Mouse (Mus musculus) yolk sac, embryonic 10.5 days (tissue): ENCODE data around the gene Mipep.

Experiments
- DNase-seq: peaks from one replicate; pipeline ENCODE4 v3.0.0-alpha.2; 2017; ENCODE audit warnings: low spot score

The Mipep gene

DNA sequence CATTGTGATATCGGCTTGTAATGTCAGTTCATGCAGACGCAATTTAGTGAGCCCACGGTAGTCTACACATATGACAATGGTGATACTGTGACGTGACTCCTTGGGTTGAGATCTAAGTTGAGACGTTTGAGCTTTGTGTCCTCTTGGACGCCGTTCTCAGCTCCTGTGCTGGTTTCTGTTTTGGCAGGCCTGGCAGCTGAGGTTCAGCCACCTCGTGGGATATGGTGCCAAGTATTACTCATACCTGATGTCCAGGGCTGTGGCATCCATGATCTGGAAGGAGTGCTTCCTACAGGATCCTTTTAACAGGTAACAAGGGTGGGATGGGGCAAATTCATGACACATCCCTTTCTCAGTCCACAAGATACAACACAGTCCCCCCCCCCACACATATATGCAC, 87.5 kb downstream of the Mipep start:
- no peak for DNase-seq

DNA sequence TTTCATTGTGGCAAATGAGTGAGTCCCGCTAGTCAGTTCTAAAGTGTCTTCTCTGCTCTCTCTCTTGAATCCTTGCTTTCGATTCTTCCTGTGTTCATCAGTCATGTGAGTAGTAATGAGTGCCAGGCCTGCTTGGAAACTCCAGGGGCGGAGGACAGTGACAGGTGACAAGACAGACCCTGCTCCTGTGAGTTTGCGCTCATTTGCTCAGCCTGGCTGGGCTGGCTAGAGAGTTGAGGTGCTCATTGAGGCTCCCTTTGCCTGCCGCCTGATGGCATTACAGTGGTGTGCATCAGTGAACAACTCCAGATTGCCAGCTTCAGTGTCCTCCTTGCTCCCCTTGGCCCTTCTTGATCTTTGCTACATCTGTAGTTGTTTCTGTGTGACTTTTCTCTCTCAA, 97.7 kb downstream of the Mipep start:
- DNase-seq, result no peak

DNA sequence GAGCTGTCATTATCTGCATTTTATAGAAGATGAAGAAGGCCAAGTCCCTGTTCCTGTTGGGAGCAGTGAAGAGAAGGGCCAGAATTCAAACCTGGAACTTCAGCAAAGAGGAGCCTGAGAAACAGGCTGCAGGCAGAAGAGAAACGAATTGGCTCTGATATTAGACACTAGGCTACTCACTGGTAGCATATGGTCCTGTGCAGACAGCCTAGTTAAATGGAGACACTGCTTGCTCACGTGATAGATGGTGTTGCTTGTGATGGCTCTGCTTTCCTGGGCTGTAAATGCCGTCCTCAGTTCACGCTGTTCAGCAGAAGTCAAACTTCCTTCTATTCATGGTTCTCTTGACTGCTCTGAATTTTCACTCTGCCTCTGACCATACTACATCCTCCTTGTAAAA, 98.3 kb downstream of the Mipep start:
- no peak for DNase-seq

DNA sequence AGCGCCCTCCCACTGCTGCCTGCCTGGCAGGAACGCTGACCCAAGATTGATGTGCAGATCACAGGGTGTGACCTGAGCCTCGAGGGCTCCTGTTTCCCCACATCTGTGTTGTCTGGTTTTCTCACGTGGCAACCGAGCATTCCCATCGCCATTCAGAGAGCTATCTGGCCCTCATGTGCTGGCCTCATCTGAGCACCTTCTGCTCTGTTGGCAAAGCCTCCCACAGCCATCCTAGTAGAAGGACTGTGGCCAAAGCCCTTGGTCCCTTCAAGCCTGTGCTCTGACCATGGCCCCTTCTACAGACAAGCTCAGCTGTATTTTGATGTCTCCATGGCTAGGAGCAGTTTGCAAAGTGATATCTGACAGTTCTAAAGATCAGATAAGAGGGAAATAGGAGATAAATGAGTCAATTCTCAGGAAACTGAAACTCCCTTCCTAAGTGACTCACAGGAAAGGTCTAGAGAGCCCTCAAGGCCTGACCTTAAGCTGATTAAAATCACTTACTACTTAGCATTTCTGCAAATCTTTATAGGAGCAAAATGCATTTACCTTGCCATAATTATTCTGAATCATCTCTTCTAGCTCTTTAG, 101.1 kb downstream of the Mipep start:
- no peak for DNase-seq

DNA sequence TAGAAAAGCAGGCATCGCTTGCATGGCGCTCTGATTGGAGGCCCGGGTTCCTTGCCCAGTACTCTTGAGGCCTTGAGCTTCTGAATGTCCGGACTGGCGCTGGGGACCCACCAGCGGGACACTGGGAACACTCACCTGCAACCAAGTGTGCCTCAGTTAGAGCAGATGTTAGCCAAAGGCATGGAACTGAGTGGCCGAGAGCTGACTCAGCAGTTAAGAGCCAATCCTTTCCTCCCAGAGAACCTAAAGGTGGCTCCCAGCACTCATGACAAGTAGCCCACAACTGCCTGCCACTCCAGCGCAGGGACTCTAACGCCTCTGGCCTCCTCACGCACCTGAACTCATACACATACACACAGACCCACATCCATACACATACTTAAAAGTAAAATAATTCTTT, 109.5 kb downstream of the Mipep start:
- no peak for DNase-seq

DNA sequence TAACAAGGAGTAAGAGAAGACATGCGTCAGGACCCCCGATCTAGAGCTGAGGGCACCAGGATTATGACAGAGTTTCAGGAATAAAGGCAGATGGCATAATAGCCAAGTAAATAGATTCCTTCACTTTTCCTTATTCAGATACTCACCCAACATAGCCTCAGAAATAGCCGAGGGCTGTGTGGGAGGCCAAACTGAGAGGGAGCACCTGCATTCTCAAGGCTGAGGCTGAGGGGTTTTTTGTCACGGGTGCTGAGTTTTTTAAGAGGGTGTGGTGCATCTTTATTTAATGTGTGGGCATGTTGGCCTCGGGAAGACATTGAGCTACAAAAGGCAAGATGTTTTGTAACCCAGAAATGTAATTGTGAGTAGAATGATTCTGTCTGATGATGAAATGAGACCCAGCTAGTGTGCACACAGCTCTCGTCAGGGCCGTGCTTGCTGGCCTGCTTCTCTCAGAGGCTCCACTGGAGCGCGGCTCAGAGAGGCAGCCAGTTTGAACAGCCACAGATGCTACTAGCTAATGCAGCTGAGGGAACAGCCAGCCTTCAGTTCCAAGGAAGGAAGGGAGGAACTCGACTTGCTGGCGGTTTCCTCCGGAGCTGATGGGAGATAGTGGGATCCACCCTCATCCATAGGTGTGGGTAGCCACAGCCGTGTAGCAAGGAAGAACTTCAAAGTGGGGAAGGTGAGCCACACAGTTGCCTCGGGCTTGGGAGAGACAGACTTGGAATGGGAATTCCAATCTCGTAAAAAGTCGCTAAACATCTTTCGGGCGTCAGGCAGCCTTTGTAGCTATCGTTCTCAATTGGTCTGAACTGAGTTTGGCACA, 111.0 kb downstream of the Mipep start:
- DNase-seq, result no peak

DNA sequence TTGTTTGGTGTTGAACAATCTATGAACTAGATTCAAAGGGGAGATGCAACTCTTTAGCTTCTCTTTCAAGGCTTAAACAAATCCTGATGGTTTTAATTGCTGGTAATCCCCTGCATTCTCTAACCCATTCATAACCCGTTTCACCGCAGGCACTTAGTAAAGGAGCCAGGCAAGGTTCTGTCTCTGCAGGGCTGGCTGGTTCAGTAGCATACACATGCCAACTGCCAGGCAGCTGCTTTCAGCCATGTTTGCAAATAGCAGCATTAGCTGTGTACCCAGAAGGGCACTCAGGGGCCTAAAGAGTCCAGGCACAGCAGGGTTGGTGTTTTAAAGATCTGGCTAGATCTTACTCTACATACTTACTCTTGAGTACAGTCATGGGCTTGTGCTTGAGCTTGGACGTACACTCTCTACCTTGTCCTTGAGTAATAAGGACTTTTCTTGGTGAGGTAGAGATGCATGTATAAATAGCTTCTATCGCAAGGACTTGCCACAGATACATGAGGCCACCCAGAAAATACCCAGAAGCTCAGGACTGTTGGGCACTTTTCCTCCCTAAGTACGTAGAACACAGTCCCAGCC, 113.8 kb downstream of the Mipep start:
- no peak for DNase-seq

DNA sequence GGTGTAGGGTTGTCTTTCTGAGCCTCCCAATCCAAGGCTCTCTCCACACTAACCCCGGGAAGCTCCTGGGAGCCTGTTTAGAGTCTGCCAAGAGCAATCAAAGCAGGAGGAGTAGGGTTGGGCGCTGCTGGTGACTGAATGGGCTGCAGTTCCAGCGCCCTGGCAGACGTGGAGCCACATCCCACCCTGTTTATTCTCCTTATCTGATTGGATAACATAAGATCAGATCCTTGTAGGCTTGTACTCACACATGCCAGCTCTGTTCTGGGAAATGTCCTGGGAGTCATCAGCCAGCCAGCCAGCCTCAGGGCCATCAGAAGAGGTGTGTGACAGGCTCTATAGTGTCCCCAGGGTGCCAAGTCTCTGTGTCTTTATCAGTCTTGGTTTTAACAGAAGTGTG, 120.1 kb downstream of the Mipep start:
- no peak for DNase-seq

DNA sequence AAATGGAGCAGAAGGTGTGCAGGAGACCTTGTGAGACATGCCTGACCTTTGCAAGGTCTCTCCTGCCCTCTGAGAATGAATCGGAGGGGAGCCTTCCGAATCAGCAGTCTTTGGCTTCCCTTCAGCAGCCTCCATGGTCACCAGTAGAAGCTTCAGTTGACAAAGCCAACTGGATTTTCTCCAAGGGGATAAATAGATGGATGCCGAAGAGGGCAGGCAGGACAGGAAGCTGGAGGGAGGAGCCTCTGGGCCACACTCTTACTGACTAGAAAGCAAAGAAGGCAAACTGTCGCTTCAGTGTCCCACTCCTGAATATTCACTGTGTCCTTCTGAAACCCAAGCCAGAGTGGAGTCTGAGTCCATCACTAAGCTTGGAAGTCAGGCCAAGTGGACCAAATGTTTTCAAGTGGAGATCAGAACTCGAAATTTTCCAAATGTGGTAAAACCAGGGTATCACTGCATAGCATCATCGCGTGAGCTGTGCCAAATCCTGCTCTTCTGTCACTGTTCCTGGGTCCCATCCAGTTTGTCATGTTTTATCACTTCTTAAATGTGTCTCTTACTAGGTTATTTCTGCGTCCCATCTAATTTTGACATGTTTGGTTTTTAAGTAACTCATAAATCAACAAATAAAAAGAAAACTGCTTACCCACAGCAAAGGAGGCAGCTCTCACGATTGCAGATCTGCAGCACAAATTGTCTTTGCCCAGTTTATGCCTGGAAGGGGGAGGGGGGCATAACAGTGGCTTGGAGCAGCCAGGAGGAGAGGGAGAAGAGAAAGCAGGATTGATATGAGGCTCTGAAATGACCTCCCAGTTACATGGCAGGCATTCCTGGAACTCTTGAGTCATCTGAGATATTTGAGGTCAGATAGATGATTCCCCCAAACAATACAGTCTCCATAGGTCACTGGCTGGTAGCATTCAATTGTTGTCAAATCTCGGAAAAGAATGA, 122.3 kb downstream of the Mipep start:
- DNase-seq, result no peak

DNA sequence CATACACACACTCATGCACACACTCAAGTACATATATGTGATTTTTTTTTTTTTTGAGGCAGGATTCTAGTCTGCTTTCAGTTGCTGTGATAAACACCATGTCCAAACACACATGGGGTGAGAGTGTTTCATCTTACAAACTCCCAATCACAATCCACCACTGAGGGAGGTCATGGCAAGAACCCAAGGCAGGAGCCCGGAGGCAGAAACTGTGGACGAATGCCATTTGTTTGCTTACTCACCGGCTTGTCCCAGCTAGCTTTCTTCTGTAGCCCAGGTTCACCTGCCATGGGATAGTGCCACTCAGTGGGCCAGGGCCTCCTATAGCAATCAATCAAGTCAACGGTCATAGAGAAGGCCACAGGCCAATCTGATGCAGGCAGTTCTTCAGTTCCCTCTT, 125.0 kb downstream of the Mipep start:
- DNase-seq, result no peak

DNA sequence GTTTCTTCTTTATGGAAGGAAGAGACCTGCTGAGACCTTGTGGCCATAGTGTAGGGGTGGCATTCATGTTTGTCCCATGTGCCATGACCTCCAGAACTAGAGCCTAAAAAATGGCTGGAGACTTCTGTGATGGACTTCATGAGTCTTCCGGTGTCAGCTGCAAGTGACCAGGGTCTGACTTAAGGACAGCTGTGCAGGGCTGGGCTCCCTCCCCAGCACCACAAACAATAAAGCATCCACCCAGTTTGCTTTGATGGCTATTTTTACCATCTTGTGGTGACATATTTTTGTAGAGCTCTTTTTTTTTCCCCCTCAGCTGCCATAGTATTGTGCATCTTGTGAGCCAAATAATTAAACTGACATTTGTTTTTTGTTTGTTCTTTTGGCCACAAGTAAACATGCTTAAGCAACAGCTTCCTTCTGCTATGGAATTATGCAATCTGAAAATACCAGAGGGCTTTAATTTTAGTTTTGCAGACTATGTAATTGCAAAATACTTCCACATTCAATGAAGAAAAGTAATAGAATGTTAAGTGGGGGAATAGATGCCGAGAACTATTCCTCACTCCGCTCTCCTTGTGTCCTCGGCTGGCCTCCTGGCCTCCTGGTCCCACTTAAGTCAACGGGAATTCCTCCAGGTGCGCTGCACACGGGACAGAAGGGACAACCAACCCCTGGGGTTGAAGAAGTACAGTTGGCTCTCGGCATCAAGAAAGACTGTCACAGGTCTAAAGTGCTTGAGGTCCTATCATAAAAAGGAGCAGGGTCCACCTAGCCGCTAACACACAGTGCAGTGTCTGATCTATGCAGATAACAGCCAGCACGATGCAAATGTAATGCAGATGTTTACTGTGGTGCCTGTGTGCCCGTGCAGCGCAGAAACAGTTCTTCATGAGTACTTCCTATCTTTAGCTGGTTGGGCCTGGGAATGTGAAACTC, 126.4 kb downstream of the Mipep start:
- no peak for DNase-seq

DNA sequence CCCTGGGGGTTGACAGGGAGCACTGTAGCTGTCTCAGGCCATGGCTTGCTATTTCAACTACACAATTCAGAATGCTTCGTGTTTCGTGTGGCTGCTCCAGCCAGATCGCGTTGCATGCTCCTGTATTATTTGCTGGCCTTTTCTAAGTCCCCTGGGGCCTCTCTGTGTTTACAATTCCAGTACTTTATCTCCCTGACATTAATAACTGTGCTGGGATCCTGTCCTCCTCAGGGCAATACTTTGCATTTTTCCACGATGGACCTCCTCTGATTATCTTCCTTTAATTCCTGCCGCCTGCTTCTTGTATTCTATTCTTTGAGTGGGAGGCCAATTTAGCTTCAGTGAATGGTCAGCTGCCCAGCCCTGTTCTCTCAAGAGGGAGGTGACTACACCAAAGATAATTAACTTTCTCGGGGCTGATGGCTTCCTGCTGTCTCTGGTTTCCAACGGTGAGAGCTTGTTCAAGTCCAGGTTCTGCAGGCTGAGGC, 128.7 kb downstream of the Mipep start:
- no peak for DNase-seq

DNA sequence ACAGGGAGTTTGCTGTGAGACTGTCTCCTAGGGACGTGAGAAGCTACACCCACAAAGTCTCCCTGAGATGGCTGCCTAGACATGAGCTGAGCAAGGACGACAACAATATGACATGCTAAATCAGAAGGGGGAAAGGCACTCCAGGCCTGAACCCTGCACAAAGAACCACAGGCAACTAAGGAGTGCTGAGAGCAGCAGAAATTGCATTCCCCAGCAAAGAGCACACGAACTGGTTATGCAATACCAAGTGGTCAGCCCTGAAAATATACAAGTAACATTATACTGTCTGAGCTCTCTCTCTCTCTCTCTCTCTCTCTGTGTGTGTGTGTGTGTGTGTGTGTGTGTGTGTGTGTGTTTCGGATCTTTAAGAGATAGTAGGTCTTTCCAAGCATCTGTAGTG, 132.3 kb downstream of the Mipep start:
- DNase-seq, result no peak

DNA sequence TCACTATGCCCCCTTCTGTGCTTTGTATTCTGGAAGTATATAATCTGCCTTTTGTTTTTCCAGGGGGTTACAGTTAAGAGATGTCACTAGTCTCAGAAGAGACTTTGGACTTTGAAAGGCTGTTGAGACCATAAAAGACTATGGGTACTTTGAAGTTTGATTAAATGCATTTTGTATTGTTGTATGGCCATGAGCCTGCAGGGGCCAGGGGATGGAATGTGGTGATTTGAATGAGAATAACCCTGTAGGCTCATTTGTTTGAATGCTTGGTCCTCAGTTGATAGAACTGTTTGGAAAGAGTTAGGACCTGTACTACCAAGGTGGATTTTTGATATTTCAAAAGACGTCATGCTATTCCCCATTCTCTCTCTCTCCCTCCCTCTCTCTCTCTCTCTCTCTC, 141.6 kb downstream of the Mipep start:
- no peak for DNase-seq

DNA sequence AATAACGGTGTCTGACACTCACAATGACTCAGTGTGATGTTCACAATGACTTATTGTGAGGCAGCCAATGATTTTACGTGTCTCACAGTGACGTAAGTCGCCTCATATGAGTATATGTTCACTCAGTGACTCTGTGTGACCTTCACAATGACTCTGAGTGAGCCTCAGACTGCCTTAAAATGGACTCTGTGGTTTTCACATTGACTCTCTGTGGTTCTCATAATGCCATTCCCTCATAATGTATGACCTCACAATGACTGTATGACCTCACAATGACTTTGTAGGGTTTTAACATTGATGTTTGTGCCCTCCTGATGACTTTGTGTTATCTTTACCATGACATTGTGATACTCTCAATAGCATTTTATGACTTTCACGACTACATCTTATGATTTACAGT, 151.3 kb downstream of the Mipep start:
- no peak for DNase-seq

DNA sequence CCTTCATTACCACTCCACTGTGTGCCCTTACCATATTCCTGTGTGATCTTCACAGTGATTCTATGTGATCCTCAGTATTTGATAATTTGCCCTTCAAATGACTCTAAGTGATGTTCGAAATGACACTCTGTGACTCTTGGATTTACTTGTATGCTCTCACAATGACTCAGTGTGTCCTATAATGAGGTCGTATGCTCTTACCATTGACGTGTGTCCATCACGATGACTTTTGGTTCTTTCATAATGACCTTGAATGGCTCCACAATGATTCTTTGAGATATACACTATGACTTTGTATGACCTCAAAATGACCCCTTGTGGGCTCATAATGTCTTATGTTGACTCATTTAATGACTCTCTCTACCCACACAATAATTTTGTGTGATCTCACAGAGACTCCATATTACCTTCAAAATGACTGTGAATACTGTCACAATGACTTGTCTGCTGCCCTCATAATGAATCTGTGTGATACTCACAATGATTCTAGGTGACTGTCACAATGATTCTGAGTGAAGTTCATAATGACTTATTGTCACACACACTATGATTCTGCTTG, 153.2 kb downstream of the Mipep start:
- no peak for DNase-seq
